In genomic region chr2:29542039-29542438, GRCm38 (mm10) we compare ENCODE assay signal across 13 mouse cellular contexts.
DNase-seq lines count a peak whose midpoint lies in the region; ATAC-seq and TF ChIP-seq lines count a peak whose summit lies in the region.
"Had no signal": no experiment of that assay in that cellular context is flagged by ENCODE, and none has a peak within 500 bp of the region (broad histone marks: within the 10 kb centered on the region; RNA-seq: fewer than 3 reads in every experiment).

No protein-coding gene starts in this region.

- TF ChIP-seq CTCF in layer of hippocampus, adult 2 months (conservative IDR thresholded peaks at IDR 0.05), result no peak
- TF ChIP-seq CTCF in bone marrow, adult 2 months (IDR thresholded peaks at IDR 0.05; ENCODE audit: control insufficient read depth, insufficient read depth, low read length), result no peak
- TF ChIP-seq CTCF in gastrocnemius, adult 2 months (IDR thresholded peaks at IDR 0.05), result no peak

- DNase-seq in layer of hippocampus, adult 2 months (ENCODE audit: low spot score in 2 of 2), result peak in 1 of 2 experiments; percentile 18
- no peak for DNase-seq in layer of hippocampus, postnatal 14 days (ENCODE audit: low spot score in 2 of 2)
- peak; percentile 55 for DNase-seq in Muller cell, postnatal 12 days (ENCODE audit: inconsistent ontology term)
- peak; percentile 54 to 80 for DNase-seq in left cerebral cortex, postnatal 25 days (ENCODE audit: low spot score in 2 of 2)
- DNase-seq in gastrocnemius, adult 2 months, result no peak
- DNase-seq: adrenal gland, postnatal 10 days; cerebellum, adult 8-10 months; heart, adult 2 months; kidney, adult 9 months; liver, embryonic 13.5 days had no signal

- no peak overlapping the region for H3K27ac ChIP-seq in layer of hippocampus, adult 2 months
- H3K27ac ChIP-seq in bone marrow, adult 2 months (ENCODE audit: control insufficient read depth, insufficient read depth, low read depth, low read length, poor library complexity), result no peak overlapping the region
- no peak overlapping the region for H3K27ac ChIP-seq in gastrocnemius, adult 2 months
- H3K27ac ChIP-seq: heart, adult 2 months; liver, embryonic 13.5 days had no signal

- H3K4me3 ChIP-seq in layer of hippocampus, adult 2 months, result peak overlapping the region; percentile 35
- H3K4me3 ChIP-seq in bone marrow, adult 2 months (replicated peaks; ENCODE audit: control insufficient read depth, low read depth, low read length), result no peak overlapping the region
- no peak overlapping the region for H3K4me3 ChIP-seq in gastrocnemius, adult 2 months
- H3K4me3 ChIP-seq: heart, adult 2 months; liver, embryonic 13.5 days; megakaryocyte, embryonic 14.5 days had no signal

- no peaks in the 10 kb centered on the region for H3K4me1 ChIP-seq in bone marrow, adult 2 months (ENCODE audit: control insufficient read depth, insufficient read depth, low read length)
- H3K4me1 ChIP-seq: liver, embryonic 13.5 days had no signal

- intact Hi-C loops in left cerebral cortex, postnatal 25 days (cut with DNase I), result no loop called here
- intact Hi-C loops in gastrocnemius, adult 2 months (cut with DNase I), result no loop called here

- WGBS in bone marrow, adult 2 months, result 60% methylated on average over 13 of the region's 13 CpGs

- TF ChIP-seq POLR2A in bone marrow, adult 2 months (IDR thresholded peaks at IDR 0.05; ENCODE audit: borderline replicate concordance, control insufficient read depth, low read depth, low read length), result 0 out of 2 replicates have a peak, but pooled peaks have one; percentile 9

- no peak for ATAC-seq in CD4-positive, CD25-positive, alpha-beta regulatory T cell, adult 4 months

Comparison
In these comparisons a context has a peak if more than half of its experiments do, and no peak if none do; other contexts are left out.
1. DNase-seq: peak in Muller cell, postnatal 12 days (single experiment) and left cerebral cortex, postnatal 25 days (2 of 2); none in layer of hippocampus, postnatal 14 days (0 of 2) and gastrocnemius, adult 2 months (single experiment).